Mouse (Mus musculus) megakaryocyte progenitor cell, adult 5-6 weeks (primary cell): ENCODE data around the gene Sycp1. TPM values are rescaled to one million over a fixed set of nuclear protein-coding genes. Genes with fewer than 3 reads are reported as not detected.

ENCODE experiments used
- total RNA-seq, 2 experiments: library from RNA; stranded (forward) in 1 of 2; stranded (reverse) in 1 of 2; fragments of 157-497, 149-512 nt in 1 of 2; fragments of 200-1000 nt in 1 of 2; gene quantifications; 2 replicates each; pipeline versions ENCODE4 v1.2.3 to v1.2.4; 2015 to 2017

Gene Sycp1
- total RNA-seq, 2 experiments from 2014 or later: not detected

Other genes starting within 250 kb of the Sycp1 start
- 45.7 and 54.5 TPM in 2 replicates for gene Tspan2, start 201.6 kb downstream of the Sycp1 start, total RNA-seq (2015)
- 17.8 and 22.1 TPM in 2 replicates for gene Tspan2, start 201.6 kb downstream of the Sycp1 start, total RNA-seq (2017)
- gene Tshb, start 153.4 kb downstream of the Sycp1 start, total RNA-seq (2015): not detected in 2 replicates
- gene Tshb, start 153.4 kb downstream of the Sycp1 start, total RNA-seq (2017): not detected in 2 replicates
- gene Nr1h5, start 28.0 kb upstream of the Sycp1 start, total RNA-seq (2015): not detected in 2 replicates
- gene Nr1h5, start 28.0 kb upstream of the Sycp1 start, total RNA-seq (2017): not detected in 2 replicates
- gene Sike1, start 59.6 kb upstream of the Sycp1 start, total RNA-seq (2015): 36.6 and 41.4 TPM in 2 replicates
- 14.5 and 19.5 TPM in 2 replicates for gene Sike1, start 59.6 kb upstream of the Sycp1 start, total RNA-seq (2017)
- gene Csde1, start 84.3 kb upstream of the Sycp1 start, total RNA-seq (2015): 283 and 297 TPM in 2 replicates
- gene Csde1, start 84.3 kb upstream of the Sycp1 start, total RNA-seq (2017): 545 and 751 TPM in 2 replicates
- 65.6 and 65.7 TPM in 2 replicates for gene Nras, start 122.2 kb upstream of the Sycp1 start, total RNA-seq (2015)
- 60.8 and 77.7 TPM in 2 replicates for gene Nras, start 122.2 kb upstream of the Sycp1 start, total RNA-seq (2017)
- gene Ampd1, start 137.9 kb upstream of the Sycp1 start, total RNA-seq (2015): not detected in 2 replicates
- not detected in 2 replicates for gene Ampd1, start 137.9 kb upstream of the Sycp1 start, total RNA-seq (2017)
- 1.1 and 1.4 TPM in 2 replicates for gene Dennd2c, start 166.5 kb upstream of the Sycp1 start, total RNA-seq (2015)
- 0.54 and 1.1 TPM in 2 replicates for gene Dennd2c, start 166.5 kb upstream of the Sycp1 start, total RNA-seq (2017)
- gene Bcas2, start 235.6 kb upstream of the Sycp1 start, total RNA-seq (2015): 129 and 130 TPM in 2 replicates
- gene Bcas2, start 235.6 kb upstream of the Sycp1 start, total RNA-seq (2017): 169 and 190 TPM in 2 replicates